Mouse (Mus musculus): ENCODE results near the gene Minpp1. TPM values are rescaled to one million over a fixed set of nuclear protein-coding genes. Genes with fewer than 3 reads are reported as not detected.
"Not testable (repeated sequence)": the region's sequence is repeated elsewhere in the genome, so short reads cannot be mapped to it uniquely, and the experiment has no call there.

Gene Minpp1
- 50.8 TPM for polyA plus RNA-seq (2021)

DNA sequence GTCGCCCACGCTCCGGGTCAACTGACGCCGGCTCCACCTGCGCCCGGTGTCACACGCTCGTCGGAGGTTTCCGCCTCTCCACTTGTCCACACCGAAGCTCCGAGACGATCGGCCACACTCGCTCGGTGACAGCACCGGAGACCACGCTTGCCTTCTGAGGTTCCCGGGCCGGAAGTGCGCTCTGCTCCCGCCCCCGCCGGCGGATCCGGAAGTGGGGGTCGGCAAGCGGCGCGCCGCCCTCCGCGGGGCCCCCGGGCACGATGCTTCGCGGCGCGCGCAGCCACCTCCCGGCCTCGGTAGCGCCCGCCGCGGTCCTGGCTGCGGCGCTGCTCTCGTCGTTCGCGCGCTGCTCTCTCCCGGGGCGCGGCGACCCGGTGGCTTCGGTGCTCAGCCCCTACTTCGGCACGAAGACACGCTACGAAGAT, at the start of gene Minpp1:
Minpp1 (plus strand) TSS at position 89 of the 425 bp plus-strand sequence.
- TF ChIP-seq CTCF (IDR thresholded peaks at IDR 0.05) = no peak
- in situ Hi-C loops (cut with MboI; ENCODE audit: low pct_unique_long_range_greater_than_20kb) = no loop called here
- DNase-seq (ENCODE audit: low read depth, low spot score) (no peak), ATAC-seq (peak; percentile 92)
- ChIA-PET POLR2A (interaction anchor here (1.2 kb wide), 1 partner anchor 97 kb away, joined by 6 read pairs; the partner anchor contains the start of gene Sgms1), CTCF (interaction anchor here (1.2 to 2.5 kb wide), 5 partner anchors 10 to 204 kb away, joined by 3 to 8 read pairs (median 4); no protein-coding TSS in a partner anchor)
- peaks cover 31% of the 10 kb centered on the region for H3K27me3 ChIP-seq

DNA sequence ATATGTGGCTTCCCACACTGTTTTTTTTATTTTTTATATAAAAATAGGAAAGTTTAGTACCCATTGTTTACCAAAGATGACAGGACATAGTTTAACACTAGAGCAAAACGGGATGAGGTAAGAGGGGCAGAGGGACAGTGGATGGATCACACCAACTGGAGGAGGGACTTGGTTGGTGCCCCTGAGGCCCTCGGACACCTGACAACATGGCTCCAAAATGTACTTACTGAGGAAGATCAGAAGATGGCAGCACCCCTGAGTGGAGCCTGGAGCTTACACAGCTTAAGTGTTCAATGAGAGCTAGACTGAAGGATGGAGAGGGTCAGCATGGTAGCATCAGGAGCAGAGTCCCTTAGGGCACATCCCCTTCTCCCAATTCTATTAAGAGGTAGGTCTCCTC, 46.2 kb upstream of the Minpp1 start:
- ChIA-PET CTCF (interaction anchor here (1.4 kb wide), 1 partner anchor 9 kb away, joined by 4 read pairs; no protein-coding TSS in a partner anchor), POLR2A (interaction anchor here (0.7 kb wide), 1 partner anchor 363 kb away, joined by 3 read pairs; no protein-coding TSS in a partner anchor)
- ATAC-seq (no peak), DNase-seq (ENCODE audit: low read depth, low spot score) (no peak)
- TF ChIP-seq CTCF (IDR thresholded peaks at IDR 0.05) = no peak
- H3K27me3 ChIP-seq = peaks cover 11% of the 10 kb centered on the region
- in situ Hi-C loops (cut with MboI; ENCODE audit: low pct_unique_long_range_greater_than_20kb) = no loop called here

DNA sequence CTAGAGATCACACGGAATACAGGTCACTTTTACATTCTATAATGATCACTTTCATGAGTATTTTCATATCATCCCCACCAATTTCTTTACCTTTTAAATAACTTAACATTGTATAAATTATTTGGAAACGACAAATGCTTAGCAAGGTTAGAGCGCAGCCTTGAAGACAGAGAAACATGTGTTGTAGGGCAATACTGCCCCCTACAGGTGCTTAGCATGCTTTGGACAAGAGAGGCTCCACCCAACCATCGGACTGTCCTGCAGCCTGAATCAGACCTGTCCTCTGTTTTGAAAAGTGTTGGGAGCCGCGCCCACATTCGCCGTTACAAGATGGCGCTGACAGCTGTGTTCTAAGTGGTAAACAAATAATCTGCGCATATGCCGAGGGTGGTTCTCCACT, 44.0 kb upstream of the Minpp1 start:
- in situ Hi-C loops (cut with MboI; ENCODE audit: low pct_unique_long_range_greater_than_20kb) = no loop called here
- ChIA-PET POLR2A (no interaction called here), CTCF (no interaction called here)
- no peak for ATAC-seq
- no peaks in the 10 kb centered on the region for H3K27me3 ChIP-seq
- DNase-seq (ENCODE audit: low read depth, low spot score) = no peak
- peak; percentile 34 for TF ChIP-seq CTCF (IDR thresholded peaks at IDR 0.05)

DNA sequence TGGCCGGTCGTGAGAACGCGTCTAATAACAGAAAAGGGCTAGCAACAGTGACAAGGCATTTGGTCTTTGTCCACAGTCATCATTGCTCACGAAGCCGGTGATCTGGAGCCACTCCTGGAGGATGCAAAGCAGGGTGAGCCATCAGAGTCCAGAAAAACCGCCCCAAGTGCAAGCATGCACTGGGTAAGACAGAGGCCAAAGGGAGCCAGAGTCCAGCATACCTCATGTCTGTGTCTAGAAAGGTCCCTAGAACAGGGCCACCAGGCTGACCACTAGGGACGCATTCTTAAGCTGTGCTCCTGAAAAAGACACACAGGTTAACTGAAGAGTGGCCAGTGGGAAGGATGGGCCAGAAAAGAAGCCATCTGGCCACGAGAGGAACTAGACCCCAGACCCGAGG, 36.6 kb upstream of the Minpp1 start:
- ATAC-seq = no peak
- CTCF ChIA-PET = no interaction called here
- peaks cover 13% of the 10 kb centered on the region for H3K27me3 ChIP-seq
- no peak for DNase-seq (ENCODE audit: low read depth, low spot score)
- in situ Hi-C loops (cut with MboI; ENCODE audit: low pct_unique_long_range_greater_than_20kb) = no loop called here
- POLR2A ChIA-PET = no interaction called here
- no peak for TF ChIP-seq CTCF (IDR thresholded peaks at IDR 0.05)

DNA sequence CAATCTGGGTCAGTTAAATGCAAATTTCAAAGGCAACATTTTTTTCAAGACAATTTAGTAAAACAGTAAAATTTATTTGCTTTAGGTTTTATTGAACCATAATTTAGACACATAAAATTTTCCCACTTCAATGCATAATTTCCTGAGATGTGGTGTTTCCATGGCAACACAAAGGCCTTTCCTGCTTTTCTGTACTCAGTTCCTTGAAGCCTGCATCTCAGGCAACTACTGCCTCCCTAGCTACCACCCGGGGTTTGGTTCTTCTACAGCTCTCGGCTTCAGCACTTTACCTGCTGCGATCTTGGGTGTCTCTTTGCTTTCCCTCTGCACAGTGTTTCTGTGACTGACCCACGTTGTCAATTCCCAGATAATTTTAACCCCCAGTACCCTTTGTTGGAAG, 33.3 kb upstream of the Minpp1 start:
- DNase-seq (ENCODE audit: low read depth, low spot score) (no peak), ATAC-seq (no peak)
- H3K27me3 ChIP-seq = peaks cover 20% of the 10 kb centered on the region
- ChIA-PET POLR2A (no interaction called here), CTCF (interaction anchor here (1.0 kb wide), 1 partner anchor 15 kb away, joined by 3 read pairs; no protein-coding TSS in a partner anchor)
- no peak for TF ChIP-seq CTCF (IDR thresholded peaks at IDR 0.05)
- in situ Hi-C loops (cut with MboI; ENCODE audit: low pct_unique_long_range_greater_than_20kb) = no loop called here

DNA sequence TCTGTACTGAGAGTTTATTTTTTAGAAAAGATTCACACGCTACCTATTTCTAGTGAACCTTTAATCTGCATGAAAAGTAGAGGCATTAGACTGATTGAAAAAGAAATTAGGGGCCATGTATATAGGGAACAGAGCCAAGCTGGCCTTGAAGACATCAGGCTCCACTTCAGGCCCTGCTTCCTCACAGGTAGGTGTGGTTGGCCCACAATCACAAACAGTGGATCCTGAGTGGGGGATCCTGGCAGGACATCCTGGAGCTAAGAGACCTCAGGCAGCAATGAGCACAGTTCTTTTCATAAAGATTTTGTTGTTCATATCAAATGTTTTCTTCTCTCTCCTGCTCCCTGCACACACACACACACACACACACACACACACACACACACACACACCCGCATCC, 28.8 kb upstream of the Minpp1 start:
- no peak for TF ChIP-seq CTCF (IDR thresholded peaks at IDR 0.05)

DNA sequence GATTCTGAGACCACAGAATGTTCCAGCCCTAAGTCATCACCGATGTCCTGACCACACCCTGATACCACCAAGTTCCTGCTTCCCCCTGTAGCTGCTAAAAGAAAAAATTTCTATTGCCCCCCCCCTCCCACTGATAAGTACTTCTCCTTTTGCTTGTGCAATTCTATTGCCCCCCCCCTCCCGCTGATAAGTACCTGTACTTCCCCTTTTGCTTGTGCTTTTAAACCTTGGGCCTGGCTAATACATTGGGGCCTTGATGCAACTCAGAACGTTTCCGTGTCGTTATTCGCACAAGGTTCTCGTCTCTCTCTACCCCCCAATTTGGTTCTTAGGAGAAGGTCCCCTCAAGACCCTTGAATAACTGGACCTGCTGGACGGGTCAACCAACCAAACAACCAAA, 27.9 kb upstream of the Minpp1 start:
- ATAC-seq; POLR2A ChIA-PET; in situ Hi-C loops (cut with MboI; ENCODE audit: low pct_unique_long_range_greater_than_20kb); CTCF ChIA-PET; DNase-seq (ENCODE audit: low read depth, low spot score): not testable (repeated sequence)
- H3K27me3 ChIP-seq = peaks cover 12% of the 10 kb centered on the region

More for the DNA sequence above, 28.8 kb upstream of the Minpp1 start:
- ChIA-PET CTCF (no interaction called here), POLR2A (no interaction called here)
- peaks cover 12% of the 10 kb centered on the region for H3K27me3 ChIP-seq
- no peak for ATAC-seq
- DNase-seq (ENCODE audit: low read depth, low spot score) = no peak
- in situ Hi-C loops (cut with MboI; ENCODE audit: low pct_unique_long_range_greater_than_20kb) = no loop called here

DNA sequence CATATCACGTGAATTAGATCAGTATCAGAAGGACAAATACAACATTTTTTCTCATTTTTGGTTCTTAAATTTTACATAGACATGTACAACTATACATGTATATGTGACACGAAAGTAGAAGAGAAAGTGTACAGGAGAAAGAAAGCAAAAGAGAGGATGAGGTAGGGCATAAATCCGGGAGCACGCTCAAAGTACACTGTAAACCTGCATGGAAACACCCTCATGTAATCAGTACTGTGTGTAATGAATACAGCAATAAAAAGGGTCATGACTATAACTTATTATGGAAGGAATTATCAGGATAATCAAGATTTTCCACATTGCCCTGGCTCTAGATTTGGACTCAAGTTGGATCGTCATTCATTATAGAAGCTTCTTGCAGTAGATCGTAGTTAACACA, 22.5 kb upstream of the Minpp1 start:
- POLR2A ChIA-PET = no interaction called here
- H3K27me3 ChIP-seq = peaks cover 17% of the 10 kb centered on the region
- CTCF ChIA-PET = interaction anchor here (1.6 kb wide), 1 partner anchor 18 kb away, joined by 3 read pairs; no protein-coding TSS in a partner anchor
- DNase-seq (ENCODE audit: low read depth, low spot score) (no peak), ATAC-seq (no peak)
- TF ChIP-seq CTCF (IDR thresholded peaks at IDR 0.05) = no peak
- in situ Hi-C loops (cut with MboI; ENCODE audit: low pct_unique_long_range_greater_than_20kb) = no loop called here

DNA sequence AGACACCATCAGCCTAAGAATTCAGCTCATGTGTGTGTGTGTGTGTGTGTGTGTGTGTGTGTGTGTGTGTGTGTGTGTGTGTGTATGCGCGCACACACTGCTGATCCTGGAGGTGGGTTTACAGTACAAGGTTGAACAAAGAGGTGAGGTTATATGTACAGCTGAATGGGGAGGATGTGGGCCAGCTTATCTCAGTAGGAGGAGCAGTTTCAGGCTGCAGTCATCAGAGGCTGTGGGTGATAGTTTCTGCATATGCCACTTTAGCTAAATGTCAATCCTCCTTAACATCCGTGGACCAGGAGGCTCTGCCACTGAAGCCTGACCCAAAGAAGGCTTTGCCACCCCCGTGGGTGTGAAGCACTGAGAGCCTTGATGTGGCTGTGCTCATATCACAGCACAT, 20.3 kb upstream of the Minpp1 start:
- ATAC-seq (no peak), DNase-seq (ENCODE audit: low read depth, low spot score) (no peak)
- in situ Hi-C loops (cut with MboI; ENCODE audit: low pct_unique_long_range_greater_than_20kb) = no loop called here
- ChIA-PET POLR2A (interaction anchor here (0.7 kb wide), 1 partner anchor 66 kb away, joined by 3 read pairs; no protein-coding TSS in a partner anchor), CTCF (no interaction called here)
- peaks cover 14% of the 10 kb centered on the region for H3K27me3 ChIP-seq
- TF ChIP-seq CTCF (IDR thresholded peaks at IDR 0.05) = no peak

DNA sequence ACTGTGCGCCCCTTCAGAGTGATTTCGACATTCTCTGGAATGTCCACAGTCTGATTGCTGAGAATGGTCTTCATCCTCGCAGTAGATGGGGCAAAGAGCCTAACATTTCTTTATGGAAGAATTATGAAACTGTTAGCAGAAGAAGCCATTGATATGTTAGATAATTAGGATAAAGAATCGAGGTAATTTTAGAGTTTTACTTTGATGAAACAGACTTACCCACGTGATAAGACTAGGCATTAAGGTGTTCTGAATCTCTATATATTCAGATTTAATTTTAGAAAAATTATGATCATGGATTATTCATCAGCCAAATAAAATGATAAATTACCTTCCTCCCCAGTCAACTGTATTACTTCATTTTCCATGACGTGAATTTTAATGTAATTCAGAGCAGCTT, 19.1 kb upstream of the Minpp1 start, which contains the start of gene Rpl9-ps6:
Rpl9-ps6 (minus strand) TSS at position 101 of the 400 bp plus-strand sequence.
- ChIA-PET CTCF (no interaction called here), POLR2A (no interaction called here)
- ATAC-seq (no peak), DNase-seq (ENCODE audit: low read depth, low spot score) (no peak)
- TF ChIP-seq CTCF (IDR thresholded peaks at IDR 0.05) = no peak
- in situ Hi-C loops (cut with MboI; ENCODE audit: low pct_unique_long_range_greater_than_20kb) = no loop called here
- H3K27me3 ChIP-seq = peaks cover 14% of the 10 kb centered on the region

DNA sequence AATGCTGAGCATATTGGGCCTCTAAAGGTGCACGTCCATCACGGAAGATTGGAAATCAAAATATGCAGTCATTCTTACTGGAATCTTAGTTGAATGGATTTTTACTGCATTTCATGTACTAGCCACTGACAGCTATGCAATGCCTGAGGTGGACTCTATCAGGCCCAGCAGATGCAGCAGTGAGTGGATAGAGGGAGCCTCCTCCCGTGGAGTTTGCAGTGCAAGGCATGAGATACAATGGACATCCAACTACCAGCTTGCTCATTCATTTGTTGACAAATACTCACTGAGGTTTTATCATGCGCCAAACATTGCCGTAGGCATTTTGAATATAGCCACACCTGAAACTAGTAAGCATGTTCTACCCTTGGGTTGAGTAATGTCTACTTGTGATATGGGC, 18.2 kb upstream of the Minpp1 start:
- peaks cover 17% of the 10 kb centered on the region for H3K27me3 ChIP-seq
- POLR2A ChIA-PET = no interaction called here
- CTCF ChIA-PET = interaction anchor here (0.6 to 1.2 kb wide), 2 partner anchors 12 to 15 kb away, joined by 3 to 4 read pairs; no protein-coding TSS in a partner anchor
- in situ Hi-C loops (cut with MboI; ENCODE audit: low pct_unique_long_range_greater_than_20kb) = no loop called here
- no peak for DNase-seq (ENCODE audit: low read depth, low spot score)
- no peak for TF ChIP-seq CTCF (IDR thresholded peaks at IDR 0.05)
- ATAC-seq = no peak

DNA sequence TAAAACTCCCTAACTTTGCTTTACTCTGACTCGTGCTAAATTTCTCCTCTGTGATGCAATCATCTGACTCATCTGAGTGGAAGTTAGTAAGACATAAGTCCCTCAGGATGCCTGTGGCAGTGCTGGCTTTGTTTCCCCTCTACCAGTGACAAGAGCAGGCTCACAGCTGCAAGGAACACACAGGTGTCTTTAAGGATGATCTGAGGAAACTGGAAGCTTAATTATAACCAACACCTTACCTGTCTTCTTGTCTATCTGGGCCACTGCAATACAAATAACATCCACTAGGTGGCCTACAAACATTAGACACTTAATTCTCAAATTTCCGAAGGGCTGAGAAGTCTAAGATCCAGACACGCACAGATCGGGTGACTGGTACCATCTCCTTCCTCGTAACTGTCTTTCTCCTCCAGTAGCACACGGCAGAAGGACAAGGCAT, 15.5 kb upstream of the Minpp1 start:
- in situ Hi-C loops (cut with MboI; ENCODE audit: low pct_unique_long_range_greater_than_20kb) = no loop called here
- no peak for DNase-seq (ENCODE audit: low read depth, low spot score)
- ChIA-PET CTCF (interaction anchor here (1.0 to 1.4 kb wide), 2 partner anchors 16 to 241 kb away, joined by 3 to 8 read pairs; partner anchors contain the start of gene Minpp1), POLR2A (no interaction called here)
- ATAC-seq = peak; percentile 96
- TF ChIP-seq CTCF (IDR thresholded peaks at IDR 0.05) = peak; percentile 83
- H3K27me3 ChIP-seq = peaks cover 24% of the 10 kb centered on the region

All from Patski (cell line).